Mouse (Mus musculus): ENCODE data around the gene Xpnpep3. TPM values are rescaled to one million over a fixed set of nuclear protein-coding genes. Genes with fewer than 3 reads are reported as not detected.

The Xpnpep3 gene
- polyA plus RNA-seq (2021; fragmentation: Nextera tagmentation): 5.5 and 8.1 TPM in 2 replicates
- long read RNA-seq, experiment 1, full-length matches to known transcripts: 28 of 47 reads
- long read RNA-seq, experiment 1, partial matches to known transcripts: 1 of 47 reads
- long read RNA-seq, experiment 1, other reads (novel, unspliced or antisense): 18 of 47 reads
- long read RNA-seq, experiment 2, partial matches to known transcripts: 1 of 7 reads
- long read RNA-seq, experiment 2, other reads (novel, unspliced or antisense): 4 of 7 reads

DNA sequence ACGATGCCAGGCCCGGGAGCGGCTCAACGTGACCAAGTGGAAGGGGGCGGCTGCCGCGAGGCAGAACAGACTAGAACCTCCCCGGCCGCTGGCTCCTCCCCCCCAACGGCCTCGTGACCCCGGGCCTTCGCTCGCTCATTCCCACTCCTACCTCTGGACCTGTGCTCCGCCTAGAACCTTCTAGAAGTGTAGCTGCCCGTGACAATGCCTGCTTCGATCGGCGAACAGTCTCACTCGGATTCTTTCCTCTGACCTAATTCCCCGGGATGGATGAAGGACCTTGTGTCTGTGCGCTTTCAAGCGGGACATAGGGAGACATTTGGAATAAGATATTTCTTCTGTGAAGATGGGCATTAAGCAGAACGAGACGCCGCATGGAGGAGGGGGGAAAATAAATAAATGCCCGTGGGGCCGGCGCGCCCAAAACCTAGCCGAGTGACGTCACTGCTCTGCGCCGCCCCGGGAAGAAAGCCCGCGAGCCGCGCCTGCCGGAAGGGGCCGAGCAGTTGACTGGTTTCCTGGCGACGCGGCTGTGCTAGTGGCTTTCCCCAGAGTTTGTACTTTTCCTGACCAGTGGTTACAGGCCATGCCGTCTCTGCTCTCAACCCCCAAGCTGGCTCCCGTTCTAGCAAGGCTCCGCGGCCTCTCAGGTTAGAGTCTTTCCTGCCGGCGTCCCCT is at the start of gene Xpnpep3, which contains the start of gene St13:
Gene Xpnpep3, plus strand, starts transcription at position 501 of the 678 bp plus-strand sequence.
Gene St13, minus strand, starts transcription at position 440 of the 678 bp plus-strand sequence.

DNA sequence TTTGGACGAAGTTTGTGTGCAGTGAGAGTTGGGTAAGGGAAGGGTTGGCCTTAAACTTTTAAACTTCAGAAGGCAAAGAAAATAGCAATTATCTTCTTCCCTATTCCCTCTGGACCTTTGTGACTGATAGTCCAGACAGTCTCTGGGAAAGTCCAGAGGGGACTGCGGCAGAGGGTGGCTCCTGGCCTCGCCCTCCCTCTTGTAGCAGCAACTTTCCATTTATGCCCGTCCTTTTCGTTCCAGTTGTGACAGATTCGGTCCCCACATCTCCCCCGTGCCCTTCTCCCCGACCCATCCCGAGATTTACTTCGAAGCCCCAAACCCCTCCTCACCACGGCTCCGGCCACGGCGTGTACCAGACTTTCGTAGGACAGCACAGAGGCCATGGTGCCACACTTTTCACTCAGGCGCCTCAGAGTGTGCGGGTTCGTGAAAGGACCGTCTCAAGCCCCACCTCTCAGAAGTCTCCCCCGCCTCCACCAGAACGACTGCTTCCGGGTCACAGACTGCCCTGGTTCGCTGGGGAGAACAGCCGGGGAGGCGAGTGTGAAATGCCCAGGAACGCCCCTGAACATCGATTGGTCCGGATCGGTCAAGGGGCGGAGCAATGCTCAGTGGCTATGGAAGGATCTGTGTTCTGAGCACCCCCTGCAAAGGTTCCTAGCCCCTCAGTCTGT is 39.5 kb upstream of the Xpnpep3 start, which contains the start of gene Slc25a17:
Gene Slc25a17, minus strand, starts transcription at position 468 of the 677 bp plus-strand sequence.

DNA sequence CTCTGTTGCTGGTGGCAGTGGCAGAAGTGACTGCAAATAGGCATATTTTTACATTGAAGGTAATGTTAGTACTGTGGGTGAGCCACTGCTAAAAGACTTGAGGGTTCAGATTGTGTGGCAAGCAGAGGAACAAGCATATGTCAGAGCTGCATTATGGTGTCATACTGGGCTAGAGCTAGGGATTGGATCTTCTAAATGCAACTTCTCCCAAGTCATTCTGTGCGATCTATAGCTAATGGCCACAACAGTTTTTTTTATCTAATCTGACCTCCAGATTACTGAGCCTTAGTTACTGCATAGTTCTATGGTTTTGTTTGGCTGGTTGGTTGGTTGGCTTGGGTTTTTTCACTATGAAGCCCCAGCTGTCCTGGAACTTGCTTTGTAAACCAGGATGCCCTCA is 8.3 kb downstream of the Xpnpep3 start, which contains the start of gene Dnajb7:
Gene Dnajb7, minus strand, starts transcription at position 101 of the 400 bp plus-strand sequence.

GRCm38 (mm10) chr15:81465901-81466737 is 66.2 kb downstream of the Xpnpep3 start, which contains the start of gene Rbx1:
Rbx1 (plus strand) TSS chr15:81466296.

Other genes starting within 250 kb of the Xpnpep3 start
- gene Mrtfa, start 209.4 kb upstream of the Xpnpep3 start, polyA plus RNA-seq (2021; fragmentation: Nextera tagmentation): 18.1 and 19.4 TPM in 2 replicates
- 12.9 and 16.0 TPM in 2 replicates for gene Mchr1, start 164.6 kb upstream of the Xpnpep3 start, polyA plus RNA-seq (2021; fragmentation: Nextera tagmentation)
- gene Slc25a17, start 39.3 kb upstream of the Xpnpep3 start, polyA plus RNA-seq (2021; fragmentation: Nextera tagmentation): 52.6 and 55.6 TPM in 2 replicates
- gene St13, start 61 bp upstream of the Xpnpep3 start, polyA plus RNA-seq (2021; fragmentation: Nextera tagmentation): 195 and 271 TPM in 2 replicates
- gene Dnajb7, start 8.2 kb downstream of the Xpnpep3 start, polyA plus RNA-seq (2021; fragmentation: Nextera tagmentation): not detected in 2 replicates
- gene Rbx1, start 66.2 kb downstream of the Xpnpep3 start, polyA plus RNA-seq (2021; fragmentation: Nextera tagmentation): 349 and 433 TPM in 2 replicates
- 5.9 and 9.0 TPM in 2 replicates for gene Ep300, start 185.2 kb downstream of the Xpnpep3 start, polyA plus RNA-seq (2021; fragmentation: Nextera tagmentation)